Mouse (Mus musculus): ENCODE measurements around the gene Ttyh3. TPM values are rescaled to one million over a fixed set of nuclear protein-coding genes. Genes with fewer than 3 reads are reported as not detected.

Gene Ttyh3
- polyA plus RNA-seq, 2 experiments: 57.5 to 118 TPM

GRCm38 (mm10) chr5:140672115-140672514 lies 23.3 kb upstream of the Ttyh3 start:
- ATAC-seq (ENCODE audit: low FRiP score, low read depth) (no peak), DNase-seq (ENCODE audit: low spot score) (no peak)
- 80% methylated on average over 6 of the region's 6 CpGs for WGBS
- H3K4me1 ChIP-seq (ENCODE audit: control insufficient read depth, insufficient read depth, low read length): peaks cover 3% of the 10 kb centered on the region; the same call in 1 of the 2 replicates
- no peak for TF ChIP-seq POLR2A (IDR thresholded peaks at IDR 0.05; ENCODE audit: borderline replicate concordance, extremely low read depth, insufficient read depth, insufficient read length)
- no peak overlapping the region for H3K9ac ChIP-seq (ENCODE audit: low read depth, low read length, severe bottlenecking)
- no peak overlapping the region for H3K27ac ChIP-seq (replicated peaks; ENCODE audit: low read depth, low read length)
- no peak overlapping the region for H3K4me2 ChIP-seq (replicated peaks; ENCODE audit: low read depth, low read length, severe bottlenecking)
- peaks cover 3% of the 10 kb centered on the region; the same call in 1 of the 2 replicates for H3K9me3 ChIP-seq (ENCODE audit: control insufficient read depth, low read length)
- no peaks in the 10 kb centered on the region for H3K27me3 ChIP-seq (ENCODE audit: control insufficient read depth, insufficient read depth, low read length)
- peaks cover 56% of the 10 kb centered on the region for H3K36me3 ChIP-seq (ENCODE audit: control insufficient read depth, insufficient read depth, low read length)
- no peak overlapping the region for H3K4me3 ChIP-seq (replicated peaks; ENCODE audit: low read length)

DNA sequence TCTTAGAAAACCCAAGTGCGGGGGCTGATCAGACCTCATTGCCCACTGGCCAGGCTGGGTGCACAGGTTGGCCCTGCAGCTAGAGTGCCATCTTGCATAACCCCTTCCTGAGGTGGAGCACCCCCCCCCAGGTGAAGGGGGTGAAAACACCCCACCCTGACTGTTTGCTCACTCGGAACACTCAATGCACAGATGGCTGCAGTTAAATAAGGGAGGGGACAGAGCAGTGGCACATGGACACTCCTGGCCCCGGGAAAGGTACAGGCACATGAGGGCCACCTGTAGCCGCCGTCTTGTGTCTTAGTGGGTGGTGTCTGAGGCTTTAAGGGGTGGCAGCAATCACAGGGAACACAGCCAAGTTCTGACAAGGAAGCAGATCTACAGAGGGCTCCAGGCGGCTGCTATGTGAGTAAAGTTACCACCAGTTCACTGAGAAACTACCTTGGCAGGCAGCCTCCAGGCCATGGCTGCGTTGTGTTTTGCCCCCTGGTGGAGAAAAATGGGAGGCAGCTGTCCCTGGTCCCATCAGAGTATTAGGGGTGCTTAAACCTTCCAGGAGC lies 14.9 kb upstream of the Ttyh3 start:
- H3K27me3 ChIP-seq (ENCODE audit: control insufficient read depth, insufficient read depth, low read length): no peaks in the 10 kb centered on the region
- no peak overlapping the region for H3K4me2 ChIP-seq (replicated peaks; ENCODE audit: low read depth, low read length, severe bottlenecking)
- H3K4me1 ChIP-seq (ENCODE audit: control insufficient read depth, insufficient read depth, low read length): peaks cover 21% of the 10 kb centered on the region
- H3K4me3 ChIP-seq (replicated peaks; ENCODE audit: low read length): no peak overlapping the region
- TF ChIP-seq POLR2A (IDR thresholded peaks at IDR 0.05; ENCODE audit: borderline replicate concordance, extremely low read depth, insufficient read depth, insufficient read length): no peak
- DNase-seq (ENCODE audit: low spot score) (peak; percentile 80), ATAC-seq (ENCODE audit: low FRiP score, low read depth) (peak; percentile 67; the same call in 1 of the 2 replicates)
- 35% methylated on average over 7 of the region's 7 CpGs for WGBS
- no peaks in the 10 kb centered on the region for H3K9me3 ChIP-seq (ENCODE audit: control insufficient read depth, low read length)
- H3K36me3 ChIP-seq (ENCODE audit: control insufficient read depth, insufficient read depth, low read length): peaks cover 12% of the 10 kb centered on the region
- no peak overlapping the region for H3K27ac ChIP-seq (replicated peaks; ENCODE audit: low read depth, low read length)
- H3K9ac ChIP-seq (ENCODE audit: low read depth, low read length, severe bottlenecking): no peak overlapping the region

- WGBS: 70% methylated on average over 17 of the region's 17 CpGs
- H3K36me3 ChIP-seq (ENCODE audit: control insufficient read depth, insufficient read depth, low read length): peaks cover 10% of the 10 kb centered on the region; the same call in 1 of the 2 replicates
- DNase-seq (ENCODE audit: low spot score) (no peak), ATAC-seq (ENCODE audit: low FRiP score, low read depth) (no peak)
- H3K9ac ChIP-seq (ENCODE audit: low read depth, low read length, severe bottlenecking): 0 out of 2 replicates have a peak overlapping the region, but pooled peaks have one; percentile 5
- no peak overlapping the region for H3K4me3 ChIP-seq (replicated peaks; ENCODE audit: low read length)
- TF ChIP-seq POLR2A (IDR thresholded peaks at IDR 0.05; ENCODE audit: borderline replicate concordance, extremely low read depth, insufficient read depth, insufficient read length): no peak
- no peaks in the 10 kb centered on the region for H3K27me3 ChIP-seq (ENCODE audit: control insufficient read depth, insufficient read depth, low read length)
- H3K4me2 ChIP-seq (replicated peaks; ENCODE audit: low read depth, low read length, severe bottlenecking): no peak overlapping the region
- H3K4me1 ChIP-seq (ENCODE audit: control insufficient read depth, insufficient read depth, low read length): peaks cover 21% of the 10 kb centered on the region
- H3K9me3 ChIP-seq (ENCODE audit: control insufficient read depth, low read length): no peaks in the 10 kb centered on the region
- H3K27ac ChIP-seq (replicated peaks; ENCODE audit: low read depth, low read length): no peak overlapping the region
Observed at GRCm38 (mm10) chr5:140662741-140663592, 14.1 kb upstream of the Ttyh3 start.

DNA sequence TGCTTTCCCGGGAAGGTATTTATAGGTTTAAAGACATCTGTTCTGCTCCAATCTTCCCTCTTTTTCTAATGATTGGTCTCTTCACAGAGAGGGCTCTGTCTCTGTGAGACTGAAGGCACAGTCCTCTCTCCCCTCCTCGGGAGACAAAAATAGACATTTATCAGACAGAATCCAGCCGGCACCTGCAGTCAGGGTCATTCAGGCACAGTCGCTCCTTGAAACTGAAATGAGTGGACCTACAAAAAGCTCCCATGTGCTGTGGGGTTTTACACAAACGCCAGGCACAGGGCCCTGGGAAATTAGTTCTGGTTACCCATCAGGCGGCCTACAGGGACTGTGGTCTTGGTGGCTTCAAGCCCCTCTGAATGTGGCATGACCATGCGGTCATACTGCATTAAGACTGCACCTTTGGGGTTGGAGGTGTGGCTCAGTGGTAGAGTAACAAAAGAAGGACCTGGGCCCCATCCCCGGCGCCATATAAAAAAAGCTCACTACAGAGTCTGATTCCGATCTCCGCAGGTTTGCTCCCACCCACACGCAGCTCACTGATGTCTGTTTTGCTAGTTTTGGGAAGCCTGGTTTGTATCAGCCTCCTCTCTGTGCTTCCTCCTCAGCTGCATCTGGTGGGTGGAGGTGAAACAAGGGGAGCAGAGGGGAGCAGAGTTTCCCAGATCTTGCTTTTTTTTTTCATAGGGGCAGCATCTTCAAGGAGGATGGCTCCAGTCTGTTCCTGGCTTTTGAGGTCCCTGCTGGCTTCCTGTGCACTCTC lies 13.2 kb upstream of the Ttyh3 start:
- peaks cover 10% of the 10 kb centered on the region; the same call in 1 of the 2 replicates for H3K36me3 ChIP-seq (ENCODE audit: control insufficient read depth, insufficient read depth, low read length)
- DNase-seq (ENCODE audit: low spot score) (no peak), ATAC-seq (ENCODE audit: low FRiP score, low read depth) (no peak)
- H3K27ac ChIP-seq (replicated peaks; ENCODE audit: low read depth, low read length): 0 out of 2 replicates have a peak overlapping the region, but pooled peaks have one; percentile 13
- no peak overlapping the region for H3K4me2 ChIP-seq (replicated peaks; ENCODE audit: low read depth, low read length, severe bottlenecking)
- H3K4me3 ChIP-seq (replicated peaks; ENCODE audit: low read length): no peak overlapping the region
- H3K4me1 ChIP-seq (ENCODE audit: control insufficient read depth, insufficient read depth, low read length): peaks cover 21% of the 10 kb centered on the region
- H3K9me3 ChIP-seq (ENCODE audit: control insufficient read depth, low read length): no peaks in the 10 kb centered on the region
- 44% methylated on average over 12 of the region's 12 CpGs for WGBS
- TF ChIP-seq POLR2A (IDR thresholded peaks at IDR 0.05; ENCODE audit: borderline replicate concordance, extremely low read depth, insufficient read depth, insufficient read length): no peak
- no peaks in the 10 kb centered on the region for H3K27me3 ChIP-seq (ENCODE audit: control insufficient read depth, insufficient read depth, low read length)
- 0 out of 2 replicates have a peak overlapping the region, but pooled peaks have one; percentile 5 for H3K9ac ChIP-seq (ENCODE audit: low read depth, low read length, severe bottlenecking)

GRCm38 (mm10) chr5:140661427-140661826 lies 12.6 kb upstream of the Ttyh3 start:
- DNase-seq (ENCODE audit: low spot score) (no peak), ATAC-seq (ENCODE audit: low FRiP score, low read depth) (no peak)
- no peaks in the 10 kb centered on the region for H3K27me3 ChIP-seq (ENCODE audit: control insufficient read depth, insufficient read depth, low read length)
- no peak overlapping the region for H3K27ac ChIP-seq (replicated peaks; ENCODE audit: low read depth, low read length)
- no peaks in the 10 kb centered on the region for H3K9me3 ChIP-seq (ENCODE audit: control insufficient read depth, low read length)
- H3K4me2 ChIP-seq (replicated peaks; ENCODE audit: low read depth, low read length, severe bottlenecking): no peak overlapping the region
- no peak overlapping the region for H3K4me3 ChIP-seq (replicated peaks; ENCODE audit: low read length)
- peaks cover 9% of the 10 kb centered on the region; the same call in 1 of the 2 replicates for H3K36me3 ChIP-seq (ENCODE audit: control insufficient read depth, insufficient read depth, low read length)
- H3K4me1 ChIP-seq (ENCODE audit: control insufficient read depth, insufficient read depth, low read length): peaks cover 21% of the 10 kb centered on the region
- H3K9ac ChIP-seq (ENCODE audit: low read depth, low read length, severe bottlenecking): no peak overlapping the region
- WGBS: 48% methylated on average over 8 of the region's 8 CpGs
- no peak for TF ChIP-seq POLR2A (IDR thresholded peaks at IDR 0.05; ENCODE audit: borderline replicate concordance, extremely low read depth, insufficient read depth, insufficient read length)

Measured in limb, embryonic 14.5 days (tissue).